Mouse (Mus musculus) spleen, adult 2 months (tissue): Measurements from ENCODE around the gene Pigo. TPM values are rescaled to one million over a fixed set of nuclear protein-coding genes. Genes with fewer than 3 reads are reported as not detected.

Experiments used
- DNase-seq, 2 experiments: peaks; one replicate each; pipeline versions ENCODE4 v3.0.0 to v3.0.0-alpha.2; 2012 to 2021; ENCODE audit warnings: low spot score in 2 of 2, low read depth in 1 of 2
- H3K27ac ChIP-seq: fragments of 200-500 bp; 2 replicates; pipeline ENCODE4 v1.5.1; 2012; ENCODE audit warnings: low read length, inconsistent platforms; ENCODE audit not compliant: insufficient read depth
- H3K27me3 ChIP-seq: fragments of 200-500 bp; 2 replicates; pipeline ENCODE4 v1.6.1; 2012; ENCODE audit warnings: mild to moderate bottlenecking, moderate library complexity, low read length, inconsistent platforms; ENCODE audit not compliant: control insufficient read depth, insufficient read depth
- H3K36me3 ChIP-seq: fragments of 200-500 bp; 2 replicates; pipeline ENCODE4 v1.6.1; 2012; ENCODE audit warnings: mild to moderate bottlenecking, low read length, inconsistent platforms; ENCODE audit not compliant: control insufficient read depth, insufficient read depth
- H3K4me1 ChIP-seq: fragments of 200-500 bp; 2 replicates; pipeline ENCODE4 v1.6.1; 2011; ENCODE audit warnings: inconsistent platforms; ENCODE audit not compliant: control insufficient read depth, insufficient read depth, insufficient read length
- H3K4me3 ChIP-seq: fragments of 200-500 bp; 2 replicates; pipeline ENCODE4 v1.5.1; 2011; ENCODE audit warnings: mild to moderate bottlenecking, inconsistent platforms; ENCODE audit not compliant: insufficient read depth, insufficient read length; ENCODE audit errors: extremely low read depth
- CTCF ChIP-seq: fragments of 200-500 bp; IDR thresholded peaks from 2 replicates; pipeline ENCODE4 v1.5.1; 2011; ENCODE audit warnings: mild to moderate bottlenecking, inconsistent platforms; ENCODE audit not compliant: insufficient read depth, insufficient read length, insufficient replicate concordance; ENCODE audit errors: extremely low read depth
- POLR2A ChIP-seq: fragments of 200-500 bp; IDR thresholded peaks from 2 replicates; pipeline ENCODE4 v1.6.1; 2011; ENCODE audit warnings: low read depth, low read length, inconsistent platforms
- WGBS: fragments of 180-500 bp; shearing (Covaris S2); methylation state at CpG from one replicate; pipeline ENCODE4 v1.1.7; 2018; 5-methylcytosine and 5-hydroxymethylcytosine counted together
- polyA plus RNA-seq: library from polyadenylated mRNA; depleted of rRNA; stranded (reverse); fragments of >200 nt; gene quantifications from 2 replicates; pipeline ENCODE4 v1.2.3, GENCODE M21; 2012

Gene Pigo
- polyA plus RNA-seq, 1 experiment: 25.2 TPM

- peaks cover 2% of the 10 kb centered on the region; the same call in 1 of the 2 replicates for H3K4me1 ChIP-seq
- 4% methylated on average over 28 of the region's 28 CpGs for WGBS
- H3K4me3 ChIP-seq: peak overlapping the region; percentile 87
- H3K36me3 ChIP-seq: peaks cover 15% of the 10 kb centered on the region
- DNase-seq: peak in 1 of 2 experiments; percentile 27
- H3K27ac ChIP-seq: peak overlapping the region; percentile 66
- TF ChIP-seq POLR2A (no peak), CTCF (no peak)
- no peaks in the 10 kb centered on the region for H3K27me3 ChIP-seq
Observed at GRCm38 (mm10) chr4:43030780-43031230, 5.2 kb upstream of the Pigo start.

GRCm38 (mm10) chr4:43030352-43030751 is 4.7 kb upstream of the Pigo start:
- TF ChIP-seq CTCF (no peak), POLR2A (no peak)

GRCm38 (mm10) chr4:43029749-43030148 is 4.1 kb upstream of the Pigo start:
- Histone ChIP-seq H3K4me1 (peaks cover 7% of the 10 kb centered on the region; the same call in 1 of the 2 replicates), H3K27ac (no peak overlapping the region), H3K4me3 (no peak overlapping the region), H3K27me3 (no peaks in the 10 kb centered on the region), H3K36me3 (peaks cover 15% of the 10 kb centered on the region)
- 94% methylated on average over 9 of the region's 9 CpGs for WGBS
- TF ChIP-seq POLR2A (no peak), CTCF (no peak)
- DNase-seq: no peak

More at GRCm38 (mm10) chr4:43030352-43030751, 4.7 kb upstream of the Pigo start:
- no peaks in the 10 kb centered on the region for H3K27me3 ChIP-seq
- H3K27ac ChIP-seq: no peak overlapping the region
- H3K36me3 ChIP-seq: peaks cover 15% of the 10 kb centered on the region
- peaks cover 2% of the 10 kb centered on the region; the same call in 1 of the 2 replicates for H3K4me1 ChIP-seq
- DNase-seq: no peak
- 84% methylated on average over 9 of the region's 9 CpGs for WGBS
- peak overlapping the region; percentile 87; the same call in 1 of the 2 replicates for H3K4me3 ChIP-seq

GRCm38 (mm10) chr4:43029121-43029520 is 3.5 kb upstream of the Pigo start:
- 96% methylated on average over 7 of the region's 7 CpGs for WGBS
- H3K4me3 ChIP-seq: no peak overlapping the region
- no peak for TF ChIP-seq CTCF
- no peak for TF ChIP-seq POLR2A
- H3K27me3 ChIP-seq: no peaks in the 10 kb centered on the region
- H3K27ac ChIP-seq: no peak overlapping the region
- peaks cover 15% of the 10 kb centered on the region for H3K36me3 ChIP-seq
- peaks cover 8% of the 10 kb centered on the region; the same call in 1 of the 2 replicates for H3K4me1 ChIP-seq
- DNase-seq: no peak

- TF ChIP-seq CTCF: no peak
- TF ChIP-seq POLR2A: no peak
- Histone ChIP-seq H3K4me1 (peaks cover 5% of the 10 kb centered on the region; the same call in 1 of the 2 replicates), H3K27ac (0 out of 2 replicates have a peak overlapping the region, but pooled peaks have one; percentile 95), H3K27me3 (no peaks in the 10 kb centered on the region), H3K36me3 (peaks cover 42% of the 10 kb centered on the region), H3K4me3 (no peak overlapping the region; the same call in 1 of the 2 replicates)
- WGBS: 85% methylated on average over 14 of the region's 14 CpGs
- no peak for DNase-seq
Observed at GRCm38 (mm10) chr4:43024673-43025072, 946 bp downstream of the Pigo start.

- 91% methylated on average over 17 of the region's 17 CpGs for WGBS
Observed at GRCm38 (mm10) chr4:43021341-43021740, 4.3 kb downstream of the Pigo start.

GRCm38 (mm10) chr4:43020876-43021275 is 4.7 kb downstream of the Pigo start:
- H3K27ac ChIP-seq: no peak overlapping the region
- H3K4me3 ChIP-seq: no peak overlapping the region
- peaks cover 42% of the 10 kb centered on the region for H3K36me3 ChIP-seq
- H3K4me1 ChIP-seq: peaks cover 5% of the 10 kb centered on the region; the same call in 1 of the 2 replicates
- no peak for TF ChIP-seq POLR2A
- no peak for TF ChIP-seq CTCF
- no peak for DNase-seq
- no peaks in the 10 kb centered on the region for H3K27me3 ChIP-seq
- 94% methylated on average over 16 of the region's 16 CpGs for WGBS

More at GRCm38 (mm10) chr4:43021341-43021740, 4.3 kb downstream of the Pigo start:
- no peak for TF ChIP-seq CTCF
- no peak for TF ChIP-seq POLR2A
- H3K4me1 ChIP-seq: peaks cover 5% of the 10 kb centered on the region; the same call in 1 of the 2 replicates
- H3K4me3 ChIP-seq: no peak overlapping the region
- no peak for DNase-seq
- no peak overlapping the region for H3K27ac ChIP-seq
- peaks cover 42% of the 10 kb centered on the region for H3K36me3 ChIP-seq
- H3K27me3 ChIP-seq: no peaks in the 10 kb centered on the region
